Mouse (Mus musculus) lung, postnatal 0 days (tissue): ENCODE data around the gene Lgr4. TPM values are rescaled to one million over a fixed set of nuclear protein-coding genes. Genes with fewer than 3 reads are reported as not detected.

ENCODE experiments used
- ATAC-seq: fragments of 200-750 bp; cut with Nextera tagmentation; 2 replicates; pipeline ENCODE4 v1.8.0; 2017; ENCODE audit warnings: moderate library complexity
- DNase-seq: peaks from one replicate; pipeline ENCODE4 v3.0.0-alpha.2; 2016; ENCODE audit warnings: low spot score
- H3K27ac ChIP-seq: fragments of 300-500 bp; sonication (generic); 2 replicates; pipeline ENCODE4 v1.5.1; 2014; ENCODE audit warnings: antibody characterized with exemption, mild to moderate bottlenecking, low read length, mixed read lengths
- H3K27me3 ChIP-seq: fragments of 300-500 bp; sonication (generic); replicated peaks from 2 replicates; pipeline ENCODE4 v1.6.1; 2014; ENCODE audit warnings: low read length, mixed read lengths; ENCODE audit not compliant: insufficient read depth
- H3K36me3 ChIP-seq: fragments of 300-500 bp; sonication (generic); 2 replicates; pipeline ENCODE4 v1.6.1; 2014; ENCODE audit warnings: low read length, mixed read lengths; ENCODE audit not compliant: insufficient read depth
- H3K4me1 ChIP-seq: fragments of 300-500 bp; sonication (generic); 2 replicates; pipeline ENCODE4 v1.6.1; 2014; ENCODE audit warnings: antibody characterized with exemption, low read depth, low read length, mixed read lengths; ENCODE audit not compliant: insufficient read depth
- H3K4me2 ChIP-seq: fragments of 300-500 bp; sonication (generic); replicated peaks from 2 replicates; pipeline ENCODE4 v1.6.1; 2014; ENCODE audit warnings: low read depth, mild to moderate bottlenecking, low read length, moderate library complexity, mixed read lengths
- H3K4me3 ChIP-seq: fragments of 300-500 bp; sonication (generic); 2 replicates; pipeline ENCODE4 v1.5.1; 2014; ENCODE audit warnings: low read depth, low read length
- H3K9ac ChIP-seq: fragments of 300-500 bp; sonication (generic); replicated peaks from 2 replicates; pipeline ENCODE4 v1.6.1; 2014; ENCODE audit warnings: low read depth, mild to moderate bottlenecking
- H3K9me3 ChIP-seq: fragments of 300-500 bp; sonication (generic); 2 replicates; pipeline ENCODE4 v1.6.1; 2016; ENCODE audit warnings: low read length, mixed read lengths
- CTCF ChIP-seq: IDR thresholded peaks from 2 replicates; pipeline ENCODE4 v1.5.1; 2016; ENCODE audit warnings: antibody characterized with exemption, mild to moderate bottlenecking
- EP300 ChIP-seq: IDR thresholded peaks from 2 replicates; pipeline ENCODE4 v1.6.1; 2016; ENCODE audit warnings: antibody characterized with exemption, mild to moderate bottlenecking, control low read depth
- WGBS: fragments of 180-500 bp; shearing (Covaris S2); extraction: QIAGEN DNeasy Blood & Tissue Kit; methylation state at CpG from one replicate; pipeline ENCODE4 v1.1.7; 2014; 5-methylcytosine and 5-hydroxymethylcytosine counted together
- polyA plus RNA-seq: library from polyadenylated mRNA; unstranded; fragments of >200 nt; fragmentation: Nextera tagmentation; extraction: Ambion mirVana; gene quantifications from 2 replicates; pipeline ENCODE4 v1.2.1, GENCODE M21; 2015

Lgr4 gene
- polyA plus RNA-seq, 1 experiment from 2014 or later = 1.8 TPM

GRCm38 (mm10) chr2:109993404-109993803, 76.0 kb downstream of the Lgr4 start:
- no peak overlapping the region for H3K27ac ChIP-seq
- DNase-seq = no peak
- H3K36me3 ChIP-seq = no peaks in the 10 kb centered on the region
- no peaks in the 10 kb centered on the region for H3K9me3 ChIP-seq
- H3K4me3 ChIP-seq = no peak overlapping the region
- H3K4me2 ChIP-seq = no peak overlapping the region
- no peak overlapping the region for H3K9ac ChIP-seq
- no peak for TF ChIP-seq EP300
- no peak for TF ChIP-seq CTCF
- H3K4me1 ChIP-seq = no peaks in the 10 kb centered on the region
- H3K27me3 ChIP-seq = 0 out of 2 replicates have a peak, but pooled peaks cover 10% of the 10 kb centered on the region
- no peak for ATAC-seq

GRCm38 (mm10) chr2:109995061-109995460, 77.6 kb downstream of the Lgr4 start:
- DNase-seq = no peak
- no peak for ATAC-seq
- H3K27me3 ChIP-seq = 0 out of 2 replicates have a peak, but pooled peaks cover 10% of the 10 kb centered on the region
- no peak for TF ChIP-seq CTCF
- TF ChIP-seq EP300 = no peak
- H3K4me3 ChIP-seq = no peak overlapping the region
- H3K4me2 ChIP-seq = no peak overlapping the region
- H3K9ac ChIP-seq = no peak overlapping the region
- no peaks in the 10 kb centered on the region for H3K4me1 ChIP-seq
- no peaks in the 10 kb centered on the region for H3K36me3 ChIP-seq
- WGBS = 36% methylated on average over 2 of the region's 2 CpGs
- H3K9me3 ChIP-seq = no peaks in the 10 kb centered on the region
- H3K27ac ChIP-seq = no peak overlapping the region

GRCm38 (mm10) chr2:109996411-109996810, 79.0 kb downstream of the Lgr4 start:
- no peaks in the 10 kb centered on the region for H3K9me3 ChIP-seq
- no peak overlapping the region for H3K4me3 ChIP-seq
- no peak for ATAC-seq
- TF ChIP-seq EP300 (no peak), CTCF (no peak)
- no peaks in the 10 kb centered on the region for H3K4me1 ChIP-seq
- H3K9ac ChIP-seq = no peak overlapping the region
- WGBS = 49% methylated on average over 12 of the region's 12 CpGs
- no peak overlapping the region for H3K27ac ChIP-seq
- H3K4me2 ChIP-seq = no peak overlapping the region
- DNase-seq = no peak
- H3K36me3 ChIP-seq = no peaks in the 10 kb centered on the region
- H3K27me3 ChIP-seq = 0 out of 2 replicates have a peak, but pooled peaks cover 10% of the 10 kb centered on the region

GRCm38 (mm10) chr2:110004668-110005067, 87.2 kb downstream of the Lgr4 start:
- Histone ChIP-seq H3K4me1 (no peaks in the 10 kb centered on the region), H3K9ac (no peak overlapping the region), H3K4me3 (no peak overlapping the region), H3K9me3 (no peaks in the 10 kb centered on the region), H3K4me2 (no peak overlapping the region), H3K36me3 (no peaks in the 10 kb centered on the region), H3K27me3 (no peaks in the 10 kb centered on the region), H3K27ac (no peak overlapping the region)
- TF ChIP-seq CTCF = no peak
- no peak for TF ChIP-seq EP300
- 61% methylated on average over 1 of the region's 1 CpGs for WGBS
- ATAC-seq (no peak), DNase-seq (no peak)

GRCm38 (mm10) chr2:110005164-110005563, 87.7 kb downstream of the Lgr4 start:
- no peak for ATAC-seq
- Histone ChIP-seq H3K27ac (no peak overlapping the region), H3K27me3 (no peaks in the 10 kb centered on the region), H3K4me3 (no peak overlapping the region), H3K36me3 (no peaks in the 10 kb centered on the region), H3K4me1 (no peaks in the 10 kb centered on the region), H3K4me2 (no peak overlapping the region), H3K9ac (no peak overlapping the region), H3K9me3 (no peaks in the 10 kb centered on the region)
- no peak for DNase-seq
- 62% methylated on average over 3 of the region's 3 CpGs for WGBS
- TF ChIP-seq CTCF (no peak), EP300 (no peak)

- H3K36me3 ChIP-seq = no peaks in the 10 kb centered on the region
- H3K4me3 ChIP-seq = no peak overlapping the region
- no peak overlapping the region for H3K27ac ChIP-seq
- DNase-seq (no peak), ATAC-seq (no peak)
- H3K9me3 ChIP-seq = no peaks in the 10 kb centered on the region
- H3K4me2 ChIP-seq = no peak overlapping the region
- H3K9ac ChIP-seq = no peak overlapping the region
- no peak for TF ChIP-seq EP300
- no peak for TF ChIP-seq CTCF
- 56% methylated on average over 3 of the region's 3 CpGs for WGBS
- no peaks in the 10 kb centered on the region for H3K27me3 ChIP-seq
- H3K4me1 ChIP-seq = no peaks in the 10 kb centered on the region
Observed at GRCm38 (mm10) chr2:110005596-110006239, 88.3 kb downstream of the Lgr4 start.
